Mouse (Mus musculus) heart, adult 9 months (tissue): ENCODE results near the gene Zfp493.
"Not testable (repeated sequence)": the region's sequence is repeated elsewhere in the genome, so short reads cannot be mapped to it uniquely, and the experiment has no call there.

ENCODE experiments used
- DNase-seq, 2 experiments: peaks; one replicate each; pipeline ENCODE4 v3.0.0; 2022; ENCODE audit warnings: low spot score in 2 of 2

Gene Zfp493

DNA sequence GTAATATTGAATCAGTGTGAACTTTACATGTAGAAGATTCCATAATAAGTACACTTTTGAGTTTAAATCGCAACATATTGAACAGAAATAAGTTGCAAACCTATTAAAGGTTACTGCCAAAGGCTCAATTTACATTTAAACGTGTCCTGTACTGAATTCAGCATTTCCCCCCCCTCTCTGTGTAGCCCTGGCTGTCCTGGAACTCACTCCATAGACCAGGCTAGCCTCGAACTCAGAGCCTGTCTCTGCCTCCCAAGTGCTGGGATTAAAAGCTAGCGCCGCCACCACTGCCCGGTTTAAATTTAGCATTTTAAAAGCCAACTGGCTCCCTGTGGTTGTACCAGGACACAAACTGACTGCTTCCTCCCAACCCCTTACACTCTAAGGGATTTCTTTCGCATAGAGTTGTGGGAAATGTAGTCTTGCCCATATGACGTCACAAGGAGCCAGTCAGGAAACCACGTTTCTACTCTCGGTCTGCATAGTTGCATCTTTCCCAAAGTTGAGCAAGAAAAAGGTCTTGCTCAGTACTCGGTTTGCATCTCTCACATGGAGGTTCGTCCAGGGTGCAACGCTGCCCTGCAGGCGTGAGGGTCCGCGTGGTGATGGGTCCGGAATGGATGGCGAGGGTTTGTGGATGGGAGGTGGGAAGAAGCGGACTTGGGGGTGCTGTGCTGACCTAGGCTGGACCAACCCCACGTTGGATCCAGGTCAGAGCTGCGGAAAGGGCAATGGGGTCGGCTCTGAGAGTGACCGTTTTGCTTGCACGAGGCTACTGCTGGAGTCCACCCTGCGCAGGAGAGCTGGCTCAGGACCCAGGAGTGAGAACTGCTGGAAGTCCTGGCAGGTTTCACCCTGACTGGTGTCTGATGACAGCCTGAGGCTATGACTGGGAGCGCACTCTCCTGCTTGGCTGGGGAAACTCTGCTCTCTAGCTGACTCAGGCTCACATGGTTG is at the start of gene Zfp493:
Gene Zfp493 (plus strand): TSS at position 429 of the 957 bp plus-strand sequence.
- DNase-seq, result peak; percentile 81 to 83

GRCm38 (mm10) chr13:67734391-67734790 is 45.1 kb upstream of the Zfp493 start:
- not testable (repeated sequence) for DNase-seq

DNA sequence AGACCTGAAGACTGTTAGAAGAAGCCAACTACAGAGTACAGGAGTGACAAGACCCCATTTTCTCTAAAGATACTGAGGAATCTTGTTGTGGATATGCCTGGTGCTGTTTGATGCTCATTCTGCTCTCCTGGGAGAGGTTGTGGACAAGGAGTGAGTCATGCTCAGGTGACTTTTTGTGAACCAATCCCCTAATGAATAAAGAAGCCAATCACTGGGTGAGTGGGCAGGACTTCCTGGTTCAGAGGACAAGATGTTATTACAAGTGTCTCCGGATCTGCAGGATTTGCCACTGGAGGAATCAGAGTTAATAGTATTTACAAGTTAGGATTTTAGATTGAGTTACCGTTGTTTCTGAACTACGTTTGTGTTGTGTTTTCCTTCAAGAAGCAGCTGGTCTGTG is 36.6 kb upstream of the Zfp493 start:
- no peak for DNase-seq

DNA sequence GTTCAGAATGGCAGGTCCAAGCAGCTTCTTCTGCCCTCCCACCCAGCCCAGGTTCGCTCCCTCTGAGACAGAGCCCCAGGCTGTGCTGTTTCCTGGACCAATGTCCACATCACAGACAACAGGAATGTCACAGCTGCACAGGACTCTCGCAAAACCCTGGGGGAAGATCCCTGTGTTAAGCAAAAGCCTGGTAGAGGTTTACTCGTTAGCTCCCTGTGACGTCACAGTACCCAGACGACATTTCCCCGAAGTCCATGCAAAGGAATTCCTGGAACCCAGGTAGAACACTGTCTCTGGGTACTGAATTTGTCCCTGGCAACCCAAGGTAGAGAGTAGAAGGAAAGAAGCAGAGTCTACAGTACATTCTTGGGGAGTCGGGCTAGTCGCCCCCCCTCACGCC is 35.6 kb upstream of the Zfp493 start:
- DNase-seq, result no peak

GRCm38 (mm10) chr13:67754333-67755306 is 24.9 kb upstream of the Zfp493 start, which contains the start of gene Zfp85:
Zfp85 (minus strand) TSS chr13:67755228.
- peak; percentile 53 to 60 for DNase-seq

DNA sequence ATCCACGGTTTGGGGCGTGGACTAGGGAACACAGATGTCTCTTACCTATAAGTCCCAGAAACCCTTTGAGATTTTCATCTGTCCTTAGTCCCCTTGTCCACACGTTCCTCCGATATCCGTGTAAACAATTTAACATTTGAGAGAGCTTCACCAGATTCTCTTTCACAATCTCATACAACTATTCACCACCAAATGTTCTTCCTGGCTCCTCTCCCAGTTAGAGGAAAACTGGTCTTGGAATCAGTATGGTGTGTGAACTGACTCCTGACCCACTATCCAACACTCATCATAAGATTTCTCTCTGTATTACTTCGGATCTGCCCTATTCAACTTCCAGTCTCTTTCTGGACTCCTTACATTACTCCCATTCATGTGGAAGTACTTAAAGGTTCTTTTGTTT is 23.7 kb upstream of the Zfp493 start:
- no peak for DNase-seq

DNA sequence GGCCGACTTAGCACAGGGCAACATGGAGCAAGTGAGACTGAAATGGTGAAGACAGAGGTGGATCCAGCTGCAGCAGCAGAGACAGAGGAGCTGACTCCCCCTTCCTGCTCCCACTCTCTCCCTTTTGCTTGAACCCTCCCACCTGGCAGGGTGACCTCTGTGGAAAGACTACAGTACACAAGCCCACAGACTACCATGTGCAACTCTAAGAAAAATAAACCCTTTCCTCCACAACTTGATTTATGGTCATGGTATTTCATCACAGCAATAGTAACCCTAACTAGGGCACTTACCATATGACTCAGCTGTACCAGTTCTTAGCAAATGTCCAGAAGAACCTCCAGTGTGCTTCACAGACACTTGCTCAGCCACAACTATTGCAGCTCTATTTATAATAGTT is 19.5 kb upstream of the Zfp493 start:
- no peak for DNase-seq

GRCm38 (mm10) chr13:67763031-67763768 is 16.3 kb upstream of the Zfp493 start:
- no peak for DNase-seq

DNA sequence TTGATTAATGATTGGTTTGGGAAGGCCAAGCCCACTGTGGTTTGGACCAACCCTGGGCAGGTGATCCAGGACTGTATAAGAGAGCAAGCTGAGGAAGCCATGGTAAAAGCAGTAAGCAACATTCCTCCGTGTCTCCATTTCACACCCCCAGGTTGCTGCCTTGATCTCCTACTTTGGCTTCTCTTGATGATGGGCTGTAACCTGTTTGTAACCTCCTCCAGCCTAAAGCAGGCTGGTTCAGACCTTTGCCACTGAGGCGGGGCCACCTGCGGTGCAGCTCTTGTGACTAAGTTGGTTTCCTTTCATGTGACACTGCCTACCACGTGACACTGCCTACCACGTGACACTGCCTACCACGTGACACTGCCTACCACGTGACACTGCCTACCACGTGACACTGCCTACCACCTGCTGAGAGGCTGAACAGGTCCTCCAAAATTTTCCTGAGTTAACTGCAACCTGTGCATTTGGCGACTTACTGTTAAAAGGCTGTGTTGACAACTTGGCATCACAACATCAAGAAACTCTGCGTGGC is 12.5 kb downstream of the Zfp493 start:
- no peak for DNase-seq

DNA sequence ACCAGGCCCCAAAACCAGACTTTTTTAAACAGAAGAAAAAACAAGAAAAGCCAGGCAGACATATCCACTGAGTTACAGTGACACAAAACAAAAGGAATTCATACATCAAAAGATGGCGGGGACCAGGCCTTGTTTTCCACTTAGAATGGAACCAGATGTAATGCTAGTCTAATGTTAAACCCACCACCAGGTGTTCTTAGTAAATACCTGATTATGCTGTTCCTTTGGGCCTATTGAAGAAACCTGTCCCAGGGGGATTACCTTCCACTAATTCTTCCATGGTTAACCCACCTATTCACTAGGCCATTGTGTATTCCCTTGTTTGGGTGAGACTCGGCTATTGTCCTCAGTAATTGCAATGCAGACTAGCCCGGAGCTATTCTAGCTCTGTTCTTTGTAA is 19.1 kb downstream of the Zfp493 start:
- no peak for DNase-seq

- not testable (repeated sequence) for DNase-seq
Observed at GRCm38 (mm10) chr13:67799151-67799550, 19.7 kb downstream of the Zfp493 start.

DNA sequence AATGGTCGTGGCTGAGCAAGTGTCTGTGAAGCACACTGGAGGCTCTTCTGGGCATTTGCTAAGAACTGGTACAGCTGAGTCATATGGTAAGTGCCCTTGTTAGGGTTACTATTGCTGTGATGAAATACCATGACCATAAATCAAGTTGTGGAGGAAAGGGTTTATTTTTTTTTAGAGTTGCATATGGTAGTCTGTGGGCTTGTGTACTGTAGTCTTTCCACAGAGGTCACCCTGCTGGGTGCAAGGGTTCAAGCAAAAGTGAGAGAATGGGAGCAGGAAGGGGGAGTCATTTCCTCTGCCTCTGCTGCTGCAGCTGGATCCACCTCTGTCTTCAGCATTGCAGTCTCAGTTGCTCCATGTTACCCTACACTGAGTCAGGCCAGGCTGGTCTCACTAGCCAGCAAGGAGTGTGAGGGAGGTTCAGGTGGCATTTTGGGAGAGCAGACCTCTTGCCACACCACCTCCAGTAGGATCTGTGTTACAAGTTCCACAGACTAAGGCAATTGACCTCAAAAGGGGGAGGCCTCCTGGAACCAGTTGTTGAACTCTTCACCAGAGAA is 32.2 kb downstream of the Zfp493 start:
- no peak for DNase-seq

GRCm38 (mm10) chr13:67812961-67813709 is 33.6 kb downstream of the Zfp493 start:
- DNase-seq, result no peak

- DNase-seq, result peak; percentile 83 to 86
Observed at GRCm38 (mm10) chr13:67813710-67814660, 34.5 kb downstream of the Zfp493 start, which contains the start of gene Zfp273. Zfp273 (plus strand) TSS chr13:67813740.

GRCm38 (mm10) chr13:67818636-67819035 is 39.1 kb downstream of the Zfp493 start:
- no peak for DNase-seq

- DNase-seq, result peak; percentile 46 to 55
Observed at GRCm38 (mm10) chr13:67830911-67831336, 51.4 kb downstream of the Zfp493 start, which contains the start of gene Gm10037. Gm10037 (plus strand) TSS chr13:67831106.

- DNase-seq, result not testable (repeated sequence)
Observed at GRCm38 (mm10) chr13:67833137-67833536, 53.6 kb downstream of the Zfp493 start.
